Mouse (Mus musculus): ENCODE results near the gene Crtac1. TPM values are rescaled to one million over a fixed set of nuclear protein-coding genes. Genes with fewer than 3 reads are reported as not detected.

Gene Crtac1
- total RNA-seq, 2 experiments from 2014 or later: 0.17 TPM; not detected in 1

DNA sequence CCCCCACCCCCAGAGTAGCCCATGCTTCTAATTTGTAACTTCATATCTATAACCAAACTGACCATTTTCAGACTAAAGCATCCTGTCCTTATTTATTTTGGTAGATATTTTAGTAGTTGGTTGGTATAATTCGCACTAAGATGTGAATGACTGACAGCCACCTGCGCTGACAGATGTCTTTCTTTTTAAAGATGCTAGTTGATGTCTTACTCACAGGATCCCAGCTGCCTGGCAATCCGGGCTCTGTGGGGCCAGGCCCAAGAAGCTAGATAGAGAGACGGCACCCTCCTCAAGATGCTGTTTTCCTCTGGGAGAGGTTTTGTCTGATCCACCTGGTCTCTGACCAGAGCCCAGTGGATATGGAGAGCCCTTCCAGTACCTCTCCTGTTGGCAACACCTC, 11.7 kb upstream of the Crtac1 start:
- Histone ChIP-seq H3K27ac (no peak overlapping the region), H3K4me3 (no peak overlapping the region)
- intact Hi-C loops (cut with DNase I): loop anchor here (10.0 kb wide), 1 partner anchor 212 kb away; no protein-coding TSS in a partner anchor
- no peak for TF ChIP-seq CTCF (IDR thresholded peaks at IDR 0.05)
- no peak for DNase-seq

DNA sequence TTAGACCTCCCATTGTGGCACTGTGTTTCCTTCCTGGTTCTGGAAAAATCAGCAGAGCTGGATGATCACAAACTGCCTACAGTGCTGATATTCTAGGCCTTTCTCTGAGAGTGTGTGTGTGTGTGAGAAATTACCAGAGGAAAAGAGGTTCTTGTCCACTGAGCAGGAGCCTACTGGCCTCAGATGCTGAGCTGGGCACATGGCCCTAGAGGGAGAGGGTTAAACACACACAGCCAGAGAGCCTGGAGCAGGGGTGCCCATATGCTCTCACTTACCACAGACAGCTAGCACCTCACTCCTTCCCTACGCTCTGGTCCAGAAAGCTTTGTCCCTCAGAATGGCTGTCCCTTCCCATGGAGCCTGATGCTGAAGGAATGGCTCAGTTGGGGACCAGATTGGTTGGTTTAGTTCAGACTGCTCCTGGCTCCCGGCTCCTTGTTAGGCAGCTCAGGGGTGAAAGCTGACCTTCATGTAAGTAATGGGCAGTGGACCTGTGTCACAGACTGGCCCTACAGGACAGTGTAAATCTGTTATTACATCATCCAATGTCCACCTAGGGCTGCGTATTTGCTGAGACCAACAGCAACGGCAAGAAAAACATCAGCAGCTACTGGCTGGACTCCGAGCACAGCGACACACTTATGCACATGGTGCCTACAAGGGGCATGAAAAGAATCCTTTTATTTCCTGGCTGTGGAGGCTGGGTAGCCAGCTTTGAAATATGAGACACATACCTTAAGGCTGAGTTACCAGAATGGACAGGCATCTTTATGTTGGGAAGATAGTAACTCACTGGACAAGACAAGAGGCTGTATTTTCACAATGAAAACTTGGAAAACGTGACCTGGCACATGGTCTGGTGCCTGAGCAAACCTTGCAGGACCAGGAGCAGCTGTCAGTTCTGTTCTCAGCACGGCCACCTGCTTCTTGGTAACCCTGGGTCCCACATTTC, 10.9 kb upstream of the Crtac1 start:
- no peak for DNase-seq
- intact Hi-C loops (cut with DNase I): loop anchor here (10.0 kb wide), 1 partner anchor 212 kb away; no protein-coding TSS in a partner anchor
- Histone ChIP-seq H3K27ac (no peak overlapping the region), H3K4me3 (no peak overlapping the region)
- no peak for TF ChIP-seq CTCF (IDR thresholded peaks at IDR 0.05)

DNA sequence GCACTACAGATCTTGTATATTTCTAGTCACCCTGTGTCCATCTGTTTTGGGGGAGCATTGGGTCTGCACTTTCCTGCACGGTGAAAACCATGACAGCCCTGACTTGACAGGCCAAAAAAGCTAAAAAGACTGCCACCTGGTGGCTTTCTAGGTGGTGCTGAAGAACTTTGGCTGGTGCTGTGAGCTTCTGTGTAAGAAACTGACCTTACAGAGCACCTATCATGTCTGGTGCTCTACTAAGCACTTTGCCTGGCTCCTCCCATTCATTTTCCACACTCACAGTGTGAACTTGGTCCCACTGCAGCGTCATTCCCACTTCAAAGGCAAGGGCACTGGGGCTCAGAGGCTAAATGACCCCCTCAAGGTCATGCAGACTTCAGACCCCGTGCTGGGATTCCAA, 8.5 kb upstream of the Crtac1 start:
- intact Hi-C loops (cut with DNase I): loop anchor here (10.0 kb wide), 1 partner anchor 215 kb away; no protein-coding TSS in a partner anchor
- no peak for DNase-seq
- 0 out of 2 replicates have a peak, but pooled peaks have one; percentile 2 for TF ChIP-seq CTCF (IDR thresholded peaks at IDR 0.05)
- Histone ChIP-seq H3K4me3 (no peak overlapping the region), H3K27ac (no peak overlapping the region)

DNA sequence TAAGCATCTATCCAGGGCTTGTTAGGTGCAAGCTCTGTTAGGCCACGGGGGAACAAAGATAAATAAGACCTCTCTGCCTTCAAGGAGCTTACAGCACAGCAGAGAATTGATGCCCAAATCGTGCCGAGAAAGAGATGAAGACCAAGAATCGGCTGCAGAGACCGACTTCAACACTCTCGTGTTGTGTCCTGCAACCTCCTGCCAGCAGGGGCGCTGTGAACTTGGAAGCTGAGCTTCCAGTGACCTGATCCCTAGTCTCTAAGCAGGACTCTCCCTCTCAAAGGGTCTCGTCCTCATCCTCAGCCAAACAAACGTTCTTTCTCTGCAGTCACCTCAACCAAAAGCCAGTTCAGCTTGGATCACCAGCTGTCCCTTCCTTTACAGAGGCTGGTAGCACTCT, 7.8 kb upstream of the Crtac1 start:
- Histone ChIP-seq H3K27ac (no peak overlapping the region), H3K4me3 (no peak overlapping the region)
- peak; percentile 30; the same call in 1 of the 2 replicates for TF ChIP-seq CTCF (IDR thresholded peaks at IDR 0.05)
- intact Hi-C loops (cut with DNase I): no loop called here
- no peak for DNase-seq

DNA sequence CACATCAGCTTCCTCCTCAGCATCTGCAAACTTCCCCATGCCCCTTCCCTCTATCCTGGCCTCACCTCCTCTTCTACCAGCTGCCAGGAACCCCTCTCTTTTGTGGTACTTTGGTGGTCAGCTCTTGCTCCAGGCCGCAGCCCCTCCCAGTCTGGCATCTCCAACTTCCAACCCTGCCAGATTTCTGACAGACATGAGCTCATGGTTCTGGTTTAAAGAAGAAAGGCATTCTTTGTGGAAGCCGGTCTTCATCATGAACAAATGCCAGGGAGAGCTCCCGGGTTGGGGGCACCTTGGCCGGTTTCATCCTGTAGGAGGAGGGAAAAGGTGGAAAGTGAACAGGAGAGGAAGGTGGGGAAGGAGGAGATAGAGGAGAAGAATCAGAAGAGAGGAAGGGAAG, 4.0 kb upstream of the Crtac1 start:
- DNase-seq: no peak
- intact Hi-C loops (cut with DNase I): no loop called here
- Histone ChIP-seq H3K27ac (no peak overlapping the region), H3K4me3 (no peak overlapping the region)
- TF ChIP-seq CTCF (IDR thresholded peaks at IDR 0.05): no peak

DNA sequence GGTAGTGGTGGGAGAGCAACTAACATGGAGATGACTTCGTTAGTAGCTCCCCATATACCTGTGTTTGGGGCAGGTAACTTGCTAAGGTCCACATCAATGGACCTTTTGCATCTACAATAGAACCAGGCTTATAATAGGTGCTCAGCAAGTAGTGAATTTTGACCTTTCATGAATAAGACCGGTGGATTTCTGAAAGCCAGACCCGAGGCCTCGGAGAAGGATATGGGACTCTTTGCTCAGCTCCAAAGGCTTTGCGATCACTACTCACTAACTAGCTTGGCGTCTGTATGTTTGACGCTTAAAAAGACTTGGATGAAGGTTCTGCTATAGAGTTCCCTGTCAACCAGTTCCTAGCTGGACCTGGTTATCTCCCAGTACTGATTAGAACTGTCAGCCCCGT, 1.2 kb upstream of the Crtac1 start:
- Histone ChIP-seq H3K4me3 (no peak overlapping the region), H3K27ac (no peak overlapping the region)
- no peak for TF ChIP-seq CTCF (IDR thresholded peaks at IDR 0.05)
- intact Hi-C loops (cut with DNase I): no loop called here
- no peak for DNase-seq

DNA sequence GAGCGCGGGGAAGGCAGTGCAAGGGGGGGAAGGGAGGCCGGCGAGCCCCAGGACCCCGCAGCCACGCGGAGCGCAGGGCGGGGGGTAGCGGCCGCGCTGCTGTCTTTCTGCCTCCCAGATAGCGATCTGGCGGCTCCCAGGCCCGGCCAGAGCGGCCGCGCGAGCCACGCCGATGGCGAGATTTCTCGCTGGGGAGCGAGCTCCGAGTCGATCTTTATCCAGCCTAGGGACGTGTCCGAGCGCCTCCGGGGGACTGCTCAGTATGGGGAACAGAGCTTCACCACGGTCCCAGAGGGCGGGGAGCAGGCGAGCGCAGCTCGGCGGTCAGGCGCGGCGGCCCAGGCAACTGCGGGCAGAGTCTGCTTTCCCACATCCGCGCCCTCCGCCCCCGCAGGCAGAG, 608 bp upstream of the Crtac1 start:
- peak; percentile 32 for DNase-seq

DNA sequence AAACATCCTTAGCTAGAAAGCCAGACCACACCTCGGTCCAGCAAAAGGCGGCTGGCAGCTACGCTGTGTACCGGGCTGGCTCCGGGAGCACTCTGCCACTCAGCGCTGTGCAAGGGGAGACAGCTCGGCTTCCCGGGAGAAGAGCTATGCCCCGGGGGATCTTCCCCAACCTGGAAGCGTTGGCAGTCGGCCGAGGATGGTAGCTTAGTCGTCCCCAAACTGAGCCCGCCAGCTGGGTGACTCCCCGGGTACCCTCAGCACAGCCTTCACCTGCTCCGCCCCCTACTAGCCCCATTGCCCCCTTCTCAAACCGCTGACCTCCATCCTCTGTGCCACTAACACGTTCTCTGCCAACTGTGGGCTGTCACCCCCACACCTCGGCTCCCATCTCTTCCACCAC, 602 bp downstream of the Crtac1 start:
- TF ChIP-seq CTCF (IDR thresholded peaks at IDR 0.05): no peak
- DNase-seq: no peak
- intact Hi-C loops (cut with DNase I): no loop called here
- no peak overlapping the region for H3K27ac ChIP-seq
- peak overlapping the region; percentile 72 for H3K4me3 ChIP-seq

More for the DNA sequence above, 608 bp upstream of the Crtac1 start:
- no peak overlapping the region for H3K27ac ChIP-seq
- intact Hi-C loops (cut with DNase I): no loop called here
- no peak for TF ChIP-seq CTCF (IDR thresholded peaks at IDR 0.05)
- H3K4me3 ChIP-seq: peak overlapping the region; percentile 72

DNA sequence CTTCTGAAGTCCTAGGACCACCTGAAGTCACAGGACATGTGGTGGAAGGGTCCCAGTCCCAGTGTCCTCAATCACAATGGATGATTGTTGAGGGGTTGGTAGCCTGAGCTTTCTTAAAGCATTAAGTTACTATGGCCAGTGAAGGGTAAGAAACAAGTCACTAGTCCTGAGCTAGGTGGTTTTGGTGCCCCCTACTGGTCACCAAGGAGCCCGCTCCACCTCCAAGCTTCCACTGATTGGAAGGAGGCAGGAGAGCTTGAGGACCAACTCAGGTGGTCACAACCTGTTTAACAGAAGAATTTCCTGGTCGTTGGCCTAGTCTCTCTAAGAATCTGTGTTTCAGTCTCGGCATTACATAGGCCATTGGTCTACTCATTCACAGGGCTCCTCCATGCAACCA, 2.2 kb downstream of the Crtac1 start:
- intact Hi-C loops (cut with DNase I): loop anchor here (5.0 kb wide), 1 partner anchor 112 kb away; no protein-coding TSS in a partner anchor
- peak; percentile 75 for TF ChIP-seq CTCF (IDR thresholded peaks at IDR 0.05)
- no peak overlapping the region for H3K4me3 ChIP-seq
- H3K27ac ChIP-seq: no peak overlapping the region
- peak; percentile 42 for DNase-seq

DNA sequence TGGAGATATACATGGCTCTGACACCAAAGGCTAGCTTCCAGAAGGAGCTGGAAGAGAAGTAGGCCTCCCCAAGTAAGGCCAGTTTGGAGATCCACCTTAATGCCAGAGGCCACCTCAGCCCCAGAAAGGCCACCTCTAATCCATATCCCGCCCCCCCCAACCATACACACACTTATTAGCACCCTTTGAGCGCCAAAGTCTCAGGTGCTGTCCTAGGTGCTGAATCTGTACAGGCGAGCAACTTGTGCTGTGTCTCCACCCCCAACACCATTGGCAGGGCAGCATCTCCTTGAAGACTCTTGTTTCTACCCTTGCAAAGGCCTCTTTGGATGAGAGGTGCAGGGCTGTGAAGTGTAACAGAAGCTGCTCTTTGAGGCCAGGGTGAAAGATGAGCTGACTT, 6.4 kb downstream of the Crtac1 start:
- no peak overlapping the region for H3K27ac ChIP-seq
- H3K4me3 ChIP-seq: no peak overlapping the region
- no peak for DNase-seq
- intact Hi-C loops (cut with DNase I): loop anchor here (5.0 kb wide), 1 partner anchor 108 kb away; no protein-coding TSS in a partner anchor
- no peak for TF ChIP-seq CTCF (IDR thresholded peaks at IDR 0.05)

DNA sequence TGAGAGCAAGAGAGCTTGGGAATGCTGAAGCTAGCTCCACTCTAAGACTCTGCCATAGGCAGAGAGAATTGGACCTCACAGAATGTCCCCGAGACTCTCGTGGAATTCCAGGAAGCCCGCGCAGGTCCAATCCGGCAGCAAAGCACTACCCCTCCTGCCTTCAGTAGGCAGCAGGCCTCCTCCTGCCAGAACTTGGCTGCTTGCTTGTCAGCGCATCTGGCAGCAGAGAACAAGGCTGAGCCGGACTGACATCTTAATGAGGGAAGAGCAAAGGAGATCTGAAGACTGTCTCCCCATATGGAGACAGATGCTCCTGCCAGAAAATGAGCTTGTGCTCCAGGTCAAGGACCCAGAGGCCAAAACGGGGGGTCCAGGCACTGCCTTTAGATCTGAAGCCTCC, 16.5 kb downstream of the Crtac1 start:
- TF ChIP-seq CTCF (IDR thresholded peaks at IDR 0.05): no peak
- Histone ChIP-seq H3K27ac (no peak overlapping the region), H3K4me3 (no peak overlapping the region)
- intact Hi-C loops (cut with DNase I): no loop called here
- no peak for DNase-seq

DNA sequence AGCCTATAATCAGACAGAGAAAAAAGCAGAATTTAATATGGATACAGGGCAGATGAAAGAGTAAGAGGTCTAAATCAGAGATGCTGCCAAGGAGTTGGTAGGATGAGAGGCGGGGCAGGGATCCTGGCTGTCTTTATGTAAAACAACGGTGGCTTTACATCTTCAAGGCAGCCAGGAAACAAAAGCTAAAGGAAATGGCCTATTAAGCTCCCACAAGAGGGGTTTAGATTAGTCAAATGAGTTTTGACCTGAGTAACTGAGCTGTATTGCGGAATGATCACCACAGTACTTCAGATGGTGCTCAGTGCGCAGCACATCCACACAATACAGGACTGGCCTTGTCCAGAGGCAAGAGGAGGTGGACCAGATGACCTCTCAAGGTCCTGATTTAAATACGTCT, 21.7 kb downstream of the Crtac1 start:
- intact Hi-C loops (cut with DNase I): no loop called here
- TF ChIP-seq CTCF (IDR thresholded peaks at IDR 0.05): no peak
- Histone ChIP-seq H3K27ac (no peak overlapping the region), H3K4me3 (no peak overlapping the region)
- no peak for DNase-seq

DNA sequence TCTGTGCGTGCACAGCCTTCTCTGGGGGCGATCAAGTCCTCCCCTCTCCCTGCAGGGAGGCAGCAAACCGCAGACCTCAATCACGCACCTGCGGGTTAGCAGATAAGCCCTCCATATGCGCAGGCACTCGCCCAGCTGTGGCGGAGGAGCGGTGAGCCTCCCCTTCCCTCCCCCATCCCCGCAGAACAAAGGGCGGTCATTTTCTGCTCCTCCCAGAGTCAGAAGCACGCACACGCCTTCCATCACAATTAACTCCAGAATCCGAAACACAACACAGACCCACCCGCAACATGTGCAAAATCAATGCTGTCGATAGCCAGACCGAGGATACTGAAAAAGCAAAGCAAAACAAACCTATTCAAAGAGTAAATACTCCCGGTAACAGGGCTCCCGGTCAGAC, 22.4 kb downstream of the Crtac1 start:
- Histone ChIP-seq H3K27ac (no peak overlapping the region), H3K4me3 (no peak overlapping the region)
- intact Hi-C loops (cut with DNase I): no loop called here
- no peak for DNase-seq
- no peak for TF ChIP-seq CTCF (IDR thresholded peaks at IDR 0.05)

Measured in gastrocnemius, adult 2 months (tissue).